Mouse (Mus musculus) c-Kit-positive CD71-negative TER-119-negative erythroid progenitor cells, embryonic 14.5 days (primary cell): ENCODE data around the gene Cubn.

ENCODE experiments used
- DNase-seq: peaks from one replicate; pipeline ENCODE4 v3.0.0-alpha.2; 2013; ENCODE audit warnings: low read depth

The Cubn gene

GRCm38 (mm10) chr2:13491734-13492133, at the start of gene Cubn:
Cubn (minus strand) TSS chr2:13491813.
- no peak for DNase-seq

GRCm38 (mm10) chr2:13539860-13540259, 48.2 kb upstream of the Cubn start:
- no peak for DNase-seq

- DNase-seq: no peak
Measured at GRCm38 (mm10) chr2:13538704-13539377, 47.2 kb upstream of the Cubn start.

GRCm38 (mm10) chr2:13538258-13538657, 46.6 kb upstream of the Cubn start:
- no peak for DNase-seq

GRCm38 (mm10) chr2:13537733-13538132, 46.1 kb upstream of the Cubn start:
- DNase-seq: no peak

- DNase-seq: no peak
Measured at GRCm38 (mm10) chr2:13536747-13537146, 45.1 kb upstream of the Cubn start.

- DNase-seq: no peak
Measured at GRCm38 (mm10) chr2:13530639-13531038, 39.0 kb upstream of the Cubn start.

GRCm38 (mm10) chr2:13529253-13529933, 37.8 kb upstream of the Cubn start:
- DNase-seq: no peak

GRCm38 (mm10) chr2:13527531-13527930, 35.9 kb upstream of the Cubn start:
- no peak for DNase-seq

- no peak for DNase-seq
Measured at GRCm38 (mm10) chr2:13527125-13527524, 35.5 kb upstream of the Cubn start.

- no peak for DNase-seq
Measured at GRCm38 (mm10) chr2:13526205-13526604, 34.6 kb upstream of the Cubn start.

GRCm38 (mm10) chr2:13523540-13524456, 32.2 kb upstream of the Cubn start:
- no peak for DNase-seq

- no peak for DNase-seq
Measured at GRCm38 (mm10) chr2:13522106-13522505, 30.5 kb upstream of the Cubn start.

- DNase-seq: no peak
Measured at GRCm38 (mm10) chr2:13514949-13515348, 23.3 kb upstream of the Cubn start.

GRCm38 (mm10) chr2:13502717-13503116, 11.1 kb upstream of the Cubn start:
- no peak for DNase-seq

- DNase-seq: no peak
Measured at GRCm38 (mm10) chr2:13501553-13501952, 9.9 kb upstream of the Cubn start.

GRCm38 (mm10) chr2:13500298-13500999, 8.8 kb upstream of the Cubn start:
- no peak for DNase-seq

GRCm38 (mm10) chr2:13499196-13499595, 7.6 kb upstream of the Cubn start:
- DNase-seq: no peak

GRCm38 (mm10) chr2:13496087-13496486, 4.5 kb upstream of the Cubn start:
- DNase-seq: no peak

GRCm38 (mm10) chr2:13492927-13493326, 1.3 kb upstream of the Cubn start:
- no peak for DNase-seq

GRCm38 (mm10) chr2:13490480-13490879, 1.1 kb downstream of the Cubn start:
- no peak for DNase-seq

GRCm38 (mm10) chr2:13486470-13486869, 5.1 kb downstream of the Cubn start:
- no peak for DNase-seq
